Mouse (Mus musculus): ENCODE measurements around the gene Prom1.
A peak's percentile ranks its signal among the peaks of the same experiment; 100 is the strongest.

Gene Prom1

GRCm38 (mm10) chr5:43974166-43974565, 127.7 kb downstream of the Prom1 start:
- DNase-seq (ENCODE audit: low spot score): no peak

GRCm38 (mm10) chr5:43971156-43971555, 130.7 kb downstream of the Prom1 start:
- no peak for DNase-seq (ENCODE audit: low spot score)

DNA sequence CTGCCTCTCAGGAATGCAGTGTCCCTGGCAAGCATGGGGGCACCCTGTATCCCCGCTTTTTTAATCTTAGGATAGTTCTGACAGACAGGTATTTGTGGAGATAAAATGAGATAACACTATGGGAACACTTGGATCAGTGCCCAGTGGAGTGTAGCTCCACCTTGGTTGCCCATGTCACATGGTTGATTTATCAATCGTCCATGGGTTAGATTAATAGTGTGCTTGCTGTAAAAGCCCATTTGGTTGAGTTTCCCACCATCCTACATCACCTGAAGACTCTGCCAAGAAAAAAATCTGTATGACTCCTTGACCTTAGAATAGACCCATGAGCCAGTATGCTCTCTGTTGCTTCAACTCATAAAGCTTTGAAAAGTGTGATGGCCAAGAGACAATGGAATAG, 131.3 kb downstream of the Prom1 start:
- no peak for DNase-seq (ENCODE audit: low spot score)

DNA sequence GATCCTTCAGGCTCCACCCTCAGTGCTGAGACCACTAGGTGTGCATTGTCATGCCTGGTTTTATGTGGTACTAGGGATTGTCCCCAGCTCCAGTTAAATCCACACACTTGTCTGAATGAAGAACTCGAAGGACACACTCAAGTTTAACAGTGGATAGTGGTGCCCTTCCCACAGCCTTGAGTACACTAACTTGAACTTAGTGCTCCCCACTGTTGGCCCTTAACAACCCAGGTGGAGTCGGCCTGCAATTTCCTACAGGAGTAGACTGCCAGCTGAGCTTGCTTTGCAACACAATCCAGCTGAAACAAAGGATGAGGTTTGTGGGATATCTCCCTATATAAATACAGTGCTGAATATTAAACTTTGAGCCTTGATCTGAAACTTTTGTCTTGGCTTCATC, 133.2 kb downstream of the Prom1 start:
- DNase-seq (ENCODE audit: low spot score): no peak

- DNase-seq (ENCODE audit: low spot score): no peak
Measured at GRCm38 (mm10) chr5:43961056-43961455, 140.8 kb downstream of the Prom1 start.

DNA sequence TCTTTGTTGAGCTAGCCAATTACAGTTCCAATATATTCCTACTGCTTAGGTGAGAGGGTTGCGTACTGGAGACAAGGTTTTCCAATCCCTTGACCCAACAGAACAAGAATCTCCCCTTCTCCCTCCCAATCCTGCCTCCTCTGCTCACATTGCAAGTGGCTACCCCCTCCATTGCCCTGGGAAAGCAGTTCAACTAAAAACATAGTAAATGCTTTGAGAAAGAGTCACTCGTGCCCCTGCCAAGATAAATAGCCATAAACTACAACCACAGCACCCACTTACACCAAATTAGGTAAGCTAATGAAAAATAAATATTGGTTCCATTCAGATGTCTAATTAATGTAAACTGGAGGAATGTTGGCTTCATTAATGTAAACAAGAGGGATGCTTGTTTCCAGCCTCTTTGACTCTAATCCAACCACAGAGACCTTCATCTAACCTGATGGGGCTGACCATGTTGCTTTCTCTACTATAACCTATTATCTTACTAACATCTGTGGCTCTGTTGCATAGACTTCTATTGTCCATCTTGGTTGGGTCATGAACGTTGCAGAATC, 141.9 kb downstream of the Prom1 start:
- DNase-seq (ENCODE audit: low spot score): no peak

DNA sequence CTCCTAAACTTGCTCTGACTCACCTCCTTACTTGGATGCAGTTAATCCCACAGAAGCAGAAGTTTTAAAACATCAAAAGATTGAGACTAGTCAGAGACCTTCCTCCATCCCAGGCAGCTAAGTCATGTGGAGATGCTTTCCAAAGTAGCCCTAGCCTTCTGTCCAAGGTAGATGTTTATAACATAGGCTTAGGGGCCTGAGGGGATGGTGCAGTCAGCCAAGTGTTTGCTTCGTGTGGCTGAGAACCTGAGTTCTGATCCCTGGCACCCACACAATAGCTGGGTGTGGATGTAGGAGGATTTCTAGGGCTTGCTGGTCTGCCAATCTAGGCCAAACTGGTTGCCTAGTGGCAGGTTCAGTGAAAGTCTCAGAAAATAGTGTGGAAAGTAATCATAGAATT, 148.6 kb downstream of the Prom1 start:
- no peak for DNase-seq (ENCODE audit: low spot score)

GRCm38 (mm10) chr5:43948748-43949275, 153.0 kb downstream of the Prom1 start:
- peak; percentile 54 for DNase-seq (ENCODE audit: low spot score)

- DNase-seq (ENCODE audit: low spot score): peak; percentile 65
Measured at GRCm38 (mm10) chr5:43948111-43948743, 153.6 kb downstream of the Prom1 start.

DNA sequence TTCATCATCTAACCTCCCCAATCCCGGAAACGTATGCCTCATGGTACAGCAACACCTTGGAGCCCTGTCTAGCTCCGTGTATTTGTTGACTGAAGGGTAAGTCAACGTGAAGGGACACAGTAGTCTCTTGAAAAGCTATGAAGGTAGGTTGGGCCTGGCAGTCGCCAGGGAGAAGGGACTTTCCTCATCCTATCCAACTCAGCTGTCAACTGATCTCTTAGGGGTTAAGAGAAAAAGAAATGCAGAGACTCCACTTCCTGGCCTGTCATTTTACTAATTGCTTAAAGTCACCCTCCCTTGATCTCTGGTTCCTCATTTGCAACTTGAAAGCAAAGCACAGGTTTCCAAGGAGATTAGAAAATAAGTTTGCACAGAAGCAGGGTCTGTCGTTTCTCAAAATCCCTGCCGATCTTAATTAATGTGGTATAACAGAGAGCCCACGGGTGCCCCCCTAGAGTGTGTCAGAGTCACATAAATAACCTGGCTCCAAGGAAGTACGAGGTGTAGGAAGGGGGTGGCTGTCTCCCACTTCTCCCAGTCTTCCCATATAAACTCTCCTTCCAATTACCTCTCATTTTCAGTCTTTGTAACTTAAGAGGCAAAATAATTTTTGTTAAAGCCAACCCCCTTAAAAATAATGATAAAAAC, 154.4 kb downstream of the Prom1 start:
- DNase-seq (ENCODE audit: low spot score): no peak

Measured in urinary bladder, postnatal 25 days (tissue).